Mouse (Mus musculus) myocyte (in vitro differentiated cells): ENCODE measurements at regions not wholly inside any gene's neighbourhood (a gene's known extent, or its start where the extent isn't known, plus 50 kb on each side); places are given as distances from the start of the nearest gene placed in this dataset.

Source experiments
- CEBPB ChIP-seq: IDR thresholded peaks from 2 replicates; pipeline ENCODE4 v1.6.1; 2011; ENCODE audit warnings: mild to moderate bottlenecking, moderate library complexity; ENCODE audit not compliant: poor library complexity, insufficient read depth, severe bottlenecking
- E2F4 ChIP-seq: IDR thresholded peaks from one replicate; pipeline ENCODE4 v1.6.1; 2011; ENCODE audit warnings: mild to moderate bottlenecking, control low read depth, moderate library complexity; ENCODE audit not compliant: insufficient read depth
- MAX ChIP-seq: IDR thresholded peaks from one replicate; pipeline ENCODE4 v1.6.1; 2011; ENCODE audit warnings: low read depth, mild to moderate bottlenecking, control low read depth
- MYOD1 ChIP-seq, 3 experiments: IDR thresholded peaks; one replicate each; pipeline ENCODE4 v1.6.1; 2011; ENCODE audit warnings: control low read depth in 2 of 3, low read depth in 2 of 3, mild to moderate bottlenecking in 2 of 3, moderate library complexity in 1 of 3; ENCODE audit not compliant: insufficient read length in 2 of 3, control insufficient read depth in 1 of 3
- MYOG ChIP-seq, 3 experiments: IDR thresholded peaks; one replicate each; pipeline ENCODE4 v1.6.1; 2011; ENCODE audit warnings: control low read depth in 2 of 3, low read depth in 2 of 3, mild to moderate bottlenecking in 2 of 3; ENCODE audit not compliant: insufficient read length in 2 of 3, control insufficient read depth in 1 of 3, insufficient read depth in 1 of 3
- POLR2A ChIP-seq: IDR thresholded peaks from one replicate; pipeline ENCODE4 v1.6.1; 2011; ENCODE audit warnings: low read depth, mild to moderate bottlenecking, control low read depth, moderate library complexity; ENCODE audit not compliant: insufficient read length
- POLR2AphosphoS2 ChIP-seq: IDR thresholded peaks from one replicate; pipeline ENCODE4 v1.6.1; 2011; ENCODE audit warnings: low read depth, control low read depth; ENCODE audit not compliant: insufficient read length
- REST ChIP-seq: IDR thresholded peaks from one replicate; pipeline ENCODE4 v1.6.1; 2011; ENCODE audit warnings: mild to moderate bottlenecking, control low read depth, moderate library complexity; ENCODE audit not compliant: insufficient read depth, insufficient read length
- SRF ChIP-seq: IDR thresholded peaks from one replicate; pipeline ENCODE4 v1.6.1; 2011; ENCODE audit warnings: low read depth; ENCODE audit not compliant: control insufficient read depth, insufficient read length
- TCF12 ChIP-seq: IDR thresholded peaks from one replicate; pipeline ENCODE4 v1.6.1; 2011; ENCODE audit warnings: mild to moderate bottlenecking, control low read depth; ENCODE audit not compliant: poor library complexity, insufficient read depth, severe bottlenecking
- TCF3 ChIP-seq: IDR thresholded peaks from one replicate; pipeline ENCODE4 v1.6.1; 2011; ENCODE audit warnings: low read depth, control low read depth; ENCODE audit not compliant: insufficient read length
- USF1 ChIP-seq: IDR thresholded peaks from one replicate; pipeline ENCODE4 v1.6.1; 2011; ENCODE audit warnings: low read depth, mild to moderate bottlenecking, control low read depth, moderate library complexity

DNA sequence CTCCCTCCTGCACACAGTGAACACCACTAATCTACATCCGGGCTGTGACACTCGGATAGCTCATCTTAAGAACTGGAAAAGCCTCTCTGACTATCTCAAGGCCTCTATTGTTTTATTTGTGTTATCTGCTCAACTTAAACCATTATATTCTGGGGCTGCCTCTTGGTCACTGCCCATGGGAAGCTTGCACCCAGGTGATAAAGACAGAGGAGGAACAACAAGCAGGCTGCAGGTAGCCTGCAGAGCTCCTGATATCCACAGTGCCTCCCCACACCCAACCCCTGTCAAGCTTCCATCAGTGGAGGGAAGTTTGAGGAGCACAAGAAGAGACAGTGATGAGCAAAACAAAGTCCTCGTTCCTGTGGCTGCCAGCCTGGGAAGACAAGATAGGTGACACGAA, 467.0 kb upstream of the Smim15 start:
- TF ChIP-seq USF1 (no peak), REST (no peak), MYOD1 (IDR thresholded peaks at IDR 0.05; ENCODE audit: control insufficient read depth in 1 of 3, insufficient read length in 2 of 3, low read depth in 2 of 3) (no peak), POLR2A (no peak), E2F4 (no peak), POLR2AphosphoS2 (no peak), MAX (no peak), MYOG (IDR thresholded peaks at IDR 0.05; ENCODE audit: control insufficient read depth in 1 of 3, insufficient read depth in 1 of 3, insufficient read length in 2 of 3, low read depth in 2 of 3) (no peak), SRF (no peak), TCF12 (no peak), TCF3 (no peak), CEBPB (no peak)
